Mouse (Mus musculus) leukemia stem cell, adult 10-12 weeks (primary cell): ENCODE measurements around the gene Dennd6a. TPM values are rescaled to one million over a fixed set of nuclear protein-coding genes. Genes with fewer than 3 reads are reported as not detected.

Experiments used
- polyA plus RNA-seq: library from polyadenylated mRNA; stranded (reverse); fragments of >175 nt; gene quantifications from 2 replicates; pipeline ENCODE4 v1.2.3, GENCODE M21; 2012; ENCODE audit warnings: low replicate concordance

Gene Dennd6a
- 4.8 and 5.1 TPM in 2 replicates for polyA plus RNA-seq

DNA sequence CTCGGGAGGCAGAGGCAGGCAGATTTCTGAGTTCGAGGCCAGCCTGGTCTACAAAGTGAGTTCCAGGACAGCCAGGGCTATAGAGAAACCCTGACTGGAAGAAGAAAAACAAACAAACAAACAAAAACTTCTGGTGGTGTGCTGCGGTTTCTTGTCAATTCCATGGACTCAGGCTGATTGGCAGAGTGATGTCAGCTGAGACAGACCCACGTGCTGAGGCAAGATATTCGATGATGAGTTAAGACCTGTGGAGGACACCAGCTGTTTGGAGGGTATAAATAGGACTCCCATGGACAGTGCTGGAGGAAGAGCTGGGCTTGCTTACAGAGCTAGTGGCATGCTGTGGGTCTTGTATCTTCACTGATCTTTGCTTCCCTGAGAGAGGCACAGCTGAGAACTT lies at the start of gene Dennd6a:
TSS of gene Dennd6a (plus strand) at position 301 of the 400 bp plus-strand sequence.

DNA sequence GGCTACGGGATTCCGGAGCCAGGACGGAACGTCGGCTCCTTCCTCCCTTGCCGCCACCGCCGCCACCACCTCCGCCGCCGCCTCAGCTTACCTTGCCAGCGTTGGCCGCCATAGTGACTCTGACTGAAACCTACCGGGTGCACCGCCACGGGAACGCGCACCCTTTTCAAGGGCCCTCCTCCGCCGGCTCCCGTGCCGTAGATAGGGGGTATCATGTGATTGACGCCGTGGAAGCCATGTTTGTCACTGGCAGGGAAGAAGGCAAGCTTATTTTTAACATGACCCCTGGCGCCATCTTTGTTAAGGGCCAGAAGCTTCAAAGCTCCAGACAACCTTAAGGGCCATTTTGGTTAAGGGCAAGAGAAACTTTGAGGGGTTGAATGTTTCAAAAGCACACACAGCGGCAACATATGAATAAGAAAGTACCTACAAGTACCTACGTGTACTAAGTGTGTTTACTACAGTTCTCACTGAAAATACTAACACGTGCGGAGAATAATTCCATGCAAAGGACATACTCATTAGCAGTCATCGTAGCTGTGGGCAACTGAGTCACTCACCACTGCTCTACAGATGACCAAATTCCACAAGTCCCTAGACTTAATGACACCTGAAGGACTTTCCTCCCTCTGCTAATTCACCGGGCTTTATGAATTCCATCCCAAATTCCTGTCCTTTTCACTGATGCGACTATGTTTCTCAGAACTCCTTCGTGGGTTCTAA lies 38.7 kb upstream of the Dennd6a start, which contains the start of gene Slmap:
TSS of gene Slmap (minus strand) at position 175 of the 723 bp plus-strand sequence.

DNA sequence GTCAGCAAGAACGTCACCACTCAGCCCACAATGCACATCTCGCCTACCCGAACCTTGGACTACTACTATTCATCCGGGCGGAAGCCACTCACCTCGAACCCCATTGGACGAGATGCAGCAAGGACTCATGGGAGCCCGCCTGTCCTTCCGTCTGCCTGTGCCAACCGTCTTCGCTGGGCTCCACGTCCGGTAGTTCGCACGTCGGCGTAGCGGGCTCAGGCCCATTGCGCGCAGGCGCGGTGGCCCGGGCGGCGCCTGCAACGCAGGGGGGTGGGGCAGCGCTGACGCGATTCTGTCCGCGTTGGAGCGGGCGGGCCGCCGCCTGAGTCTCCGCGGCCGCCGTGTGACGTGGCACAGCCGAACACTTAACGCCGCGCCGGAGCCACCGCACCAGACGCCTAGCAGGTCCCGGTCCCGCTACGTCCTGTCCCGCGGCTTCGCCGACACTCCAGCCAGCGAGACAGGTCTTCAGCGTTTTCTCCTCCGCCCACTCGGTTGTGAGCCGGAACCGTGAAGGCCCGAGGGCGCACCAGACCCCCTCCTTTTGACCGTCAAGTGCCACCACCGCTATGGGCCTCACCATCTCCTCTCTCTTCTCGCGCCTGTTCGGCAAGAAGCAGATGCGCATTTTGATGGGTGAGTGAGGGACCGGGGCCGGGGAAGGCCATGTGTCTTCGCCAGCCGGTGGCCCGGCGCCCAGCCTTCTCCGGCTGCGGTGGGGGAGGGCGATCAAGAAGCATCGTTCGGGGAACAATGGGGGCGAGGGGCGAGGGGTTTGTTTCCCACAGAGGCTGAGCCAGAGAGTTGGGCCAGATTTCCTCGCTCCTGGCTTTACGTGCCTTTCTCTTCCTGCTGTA lies 64.4 kb downstream of the Dennd6a start, which contains the start of gene Arf4:
TSS of gene Arf4 (plus strand) at position 224 of the 857 bp plus-strand sequence.

DNA sequence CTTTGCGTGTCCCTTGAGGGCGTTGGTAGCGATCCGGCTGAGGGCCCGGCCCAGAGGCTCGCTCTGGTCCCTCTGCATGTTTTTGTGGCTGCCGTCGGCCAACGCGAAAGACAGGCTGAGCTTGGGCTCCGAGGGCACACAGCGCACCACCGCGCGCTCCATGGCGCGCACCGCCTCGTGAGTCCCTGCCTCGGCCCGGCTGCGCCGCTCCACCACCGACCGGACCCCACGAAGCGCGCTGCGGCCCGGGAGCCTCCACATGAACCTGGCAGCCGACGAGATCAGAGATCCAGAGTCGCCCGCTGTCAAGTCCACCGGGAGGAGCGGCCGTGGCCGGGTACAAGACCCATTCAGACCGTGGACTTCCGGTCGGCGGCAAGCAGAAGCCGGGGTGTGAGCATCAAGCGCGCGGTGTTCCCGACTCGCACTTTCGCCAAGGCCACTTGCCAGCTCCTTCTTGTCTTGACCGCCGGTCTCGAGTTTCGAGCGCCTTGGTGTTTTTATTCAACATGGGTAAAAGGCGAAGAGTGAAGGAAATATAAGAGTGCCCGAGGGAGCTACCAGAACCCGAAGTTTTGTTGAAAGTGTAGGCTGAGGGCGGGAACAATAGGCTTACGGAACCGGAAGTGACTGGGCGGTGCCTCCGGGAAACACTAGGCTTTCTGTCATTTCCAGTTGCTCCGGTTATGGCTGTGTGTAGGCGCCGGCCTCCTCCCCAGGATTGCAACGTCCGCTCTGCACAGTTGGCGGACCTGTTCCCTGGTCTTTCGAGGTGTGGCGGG lies 95.8 kb downstream of the Dennd6a start, which contains the start of gene Pde12:
TSS of gene Pde12 (minus strand) at position 592 of the 782 bp plus-strand sequence.

Other genes starting within 250 kb of the Dennd6a start
- gene Slmap, start 38.9 kb upstream of the Dennd6a start, polyA plus RNA-seq, result 59.0 and 75.7 TPM in 2 replicates
- gene Arf4, start 64.2 kb downstream of the Dennd6a start, polyA plus RNA-seq, result 149 and 176 TPM in 2 replicates
- gene Pde12, start 96.0 kb downstream of the Dennd6a start, polyA plus RNA-seq, result 11.3 and 17.6 TPM in 2 replicates
- gene Dnah12, start 119.4 kb downstream of the Dennd6a start, polyA plus RNA-seq, result not detected in 2 replicates